Mouse (Mus musculus): ENCODE results near the gene Tenm4. TPM values are rescaled to one million over a fixed set of nuclear protein-coding genes. Genes with fewer than 3 reads are reported as not detected.

Gene Tenm4
- polyA plus RNA-seq, 1 experiment from 2014 or later, result 0.68 TPM

DNA sequence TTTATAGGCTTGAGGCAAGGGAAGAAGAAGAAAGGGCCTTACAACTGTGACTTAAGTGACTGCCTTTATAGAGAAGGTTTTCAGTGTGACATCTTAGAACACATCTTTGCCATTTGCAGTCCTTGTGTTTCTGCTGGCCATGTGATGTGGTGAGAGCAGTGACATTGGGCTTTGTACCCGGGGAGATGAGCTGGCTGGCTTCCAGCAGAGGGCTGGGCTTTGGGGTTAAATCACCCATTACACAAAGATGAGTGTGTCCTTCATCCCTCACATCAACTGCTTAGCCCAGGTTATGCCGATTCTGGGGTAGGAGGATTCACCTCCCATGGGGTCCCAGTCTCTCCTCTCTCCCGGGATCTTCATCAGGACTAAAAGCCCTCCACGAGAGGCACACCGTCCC is 738.8 kb downstream of the Tenm4 start:
- Histone ChIP-seq H3K4me3 (ENCODE audit: low read depth, low read length) (no peak overlapping the region), H3K9me3 (ENCODE audit: low read length) (no peaks in the 10 kb centered on the region), H3K36me3 (replicated peaks; ENCODE audit: insufficient read depth, low read length) (no peaks in the 10 kb centered on the region), H3K4me1 (ENCODE audit: insufficient read depth) (peaks cover 3% of the 10 kb centered on the region; the same call in 1 of the 2 replicates), H3K4me2 (ENCODE audit: low read depth, low read length) (no peak overlapping the region), H3K9ac (replicated peaks) (no peak overlapping the region), H3K27me3 (ENCODE audit: insufficient read depth, low read length) (no peaks in the 10 kb centered on the region), H3K27ac (ENCODE audit: low read depth) (no peak overlapping the region)
- DNase-seq (no peak), ATAC-seq (no peak)
- TF ChIP-seq CTCF (IDR thresholded peaks at IDR 0.05; ENCODE audit: low read depth) (no peak), EP300 (IDR thresholded peaks at IDR 0.05; ENCODE audit: low read depth) (no peak)
- WGBS (ENCODE audit: insufficient replicate concordance), result 67% methylated on average over 5 of the region's 5 CpGs

DNA sequence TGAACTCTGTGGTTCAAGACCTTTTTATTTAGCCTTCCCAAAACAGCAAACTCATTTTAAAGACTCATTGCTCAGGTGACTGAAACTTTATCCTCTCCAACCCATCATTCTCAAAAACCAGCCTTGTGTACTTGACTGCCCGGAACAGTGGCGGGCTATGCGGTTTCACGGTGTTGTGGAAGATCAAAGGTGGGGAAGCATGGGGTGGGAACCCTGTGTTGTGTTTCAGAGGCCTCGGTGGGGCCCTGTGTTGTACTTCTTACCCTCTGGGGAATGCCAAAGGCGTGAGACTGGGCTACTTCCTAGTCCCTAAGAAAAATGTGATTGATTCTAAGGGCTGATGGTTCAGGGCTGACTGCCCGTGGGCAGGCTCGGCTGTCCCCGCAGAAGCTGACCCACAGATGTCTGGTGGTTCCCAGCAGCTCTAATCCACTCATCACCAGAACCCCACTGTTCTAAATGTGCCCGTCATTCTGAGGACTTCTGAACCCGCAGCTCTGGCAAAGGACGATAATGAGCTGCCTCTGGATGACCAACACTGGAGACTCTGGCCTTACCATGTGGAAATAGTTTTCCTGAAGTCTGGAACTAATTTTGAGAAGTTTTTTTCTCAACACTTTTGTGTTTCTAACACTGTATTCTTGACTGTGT is 739.4 kb downstream of the Tenm4 start:
- no peaks in the 10 kb centered on the region for H3K36me3 ChIP-seq (replicated peaks; ENCODE audit: insufficient read depth, low read length)
- no peaks in the 10 kb centered on the region for H3K4me1 ChIP-seq (ENCODE audit: insufficient read depth)
- WGBS (ENCODE audit: insufficient replicate concordance), result 69% methylated on average over 12 of the region's 12 CpGs
- DNase-seq (no peak), ATAC-seq (no peak)
- TF ChIP-seq CTCF (IDR thresholded peaks at IDR 0.05; ENCODE audit: low read depth) (no peak), EP300 (IDR thresholded peaks at IDR 0.05; ENCODE audit: low read depth) (no peak)
- H3K9ac ChIP-seq (replicated peaks), result no peak overlapping the region
- no peak overlapping the region for H3K4me3 ChIP-seq (ENCODE audit: low read depth, low read length)
- no peak overlapping the region for H3K4me2 ChIP-seq (ENCODE audit: low read depth, low read length)
- H3K27me3 ChIP-seq (ENCODE audit: insufficient read depth, low read length), result no peaks in the 10 kb centered on the region
- H3K9me3 ChIP-seq (ENCODE audit: low read length), result no peaks in the 10 kb centered on the region
- no peak overlapping the region for H3K27ac ChIP-seq (ENCODE audit: low read depth)

DNA sequence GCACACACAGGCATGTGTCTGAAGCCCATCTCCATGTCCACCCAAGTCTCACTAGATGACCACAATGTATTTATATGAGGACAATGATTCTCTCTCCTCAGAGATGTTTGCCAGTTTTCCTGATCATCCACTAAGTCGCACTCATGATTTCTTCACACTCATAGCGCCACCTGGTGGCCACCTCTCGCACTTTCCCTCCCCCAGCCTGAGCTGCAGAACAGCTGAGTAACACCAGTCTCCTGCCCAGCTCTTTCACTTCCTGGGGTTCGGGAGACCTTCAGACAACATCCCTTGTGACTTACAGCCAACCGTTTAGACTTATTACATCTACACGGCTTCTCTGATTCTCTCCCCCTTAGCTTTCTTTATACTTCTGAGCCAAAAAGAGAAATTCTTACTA is 743.0 kb downstream of the Tenm4 start:
- ATAC-seq (peak; percentile 56; the same call in 1 of the 2 replicates), DNase-seq (peak; percentile 89)
- WGBS (ENCODE audit: insufficient replicate concordance), result 4% methylated on average over 6 of the region's 6 CpGs
- Histone ChIP-seq H3K4me3 (ENCODE audit: low read depth, low read length) (no peak overlapping the region), H3K27me3 (ENCODE audit: insufficient read depth, low read length) (no peaks in the 10 kb centered on the region), H3K9me3 (ENCODE audit: low read length) (no peaks in the 10 kb centered on the region), H3K27ac (ENCODE audit: low read depth) (no peak overlapping the region), H3K4me2 (ENCODE audit: low read depth, low read length) (no peak overlapping the region), H3K36me3 (replicated peaks; ENCODE audit: insufficient read depth, low read length) (no peaks in the 10 kb centered on the region), H3K9ac (replicated peaks) (no peak overlapping the region), H3K4me1 (ENCODE audit: insufficient read depth) (no peaks in the 10 kb centered on the region)
- no peak for TF ChIP-seq EP300 (IDR thresholded peaks at IDR 0.05; ENCODE audit: low read depth)
- TF ChIP-seq CTCF (IDR thresholded peaks at IDR 0.05; ENCODE audit: low read depth), result peak; percentile 97

DNA sequence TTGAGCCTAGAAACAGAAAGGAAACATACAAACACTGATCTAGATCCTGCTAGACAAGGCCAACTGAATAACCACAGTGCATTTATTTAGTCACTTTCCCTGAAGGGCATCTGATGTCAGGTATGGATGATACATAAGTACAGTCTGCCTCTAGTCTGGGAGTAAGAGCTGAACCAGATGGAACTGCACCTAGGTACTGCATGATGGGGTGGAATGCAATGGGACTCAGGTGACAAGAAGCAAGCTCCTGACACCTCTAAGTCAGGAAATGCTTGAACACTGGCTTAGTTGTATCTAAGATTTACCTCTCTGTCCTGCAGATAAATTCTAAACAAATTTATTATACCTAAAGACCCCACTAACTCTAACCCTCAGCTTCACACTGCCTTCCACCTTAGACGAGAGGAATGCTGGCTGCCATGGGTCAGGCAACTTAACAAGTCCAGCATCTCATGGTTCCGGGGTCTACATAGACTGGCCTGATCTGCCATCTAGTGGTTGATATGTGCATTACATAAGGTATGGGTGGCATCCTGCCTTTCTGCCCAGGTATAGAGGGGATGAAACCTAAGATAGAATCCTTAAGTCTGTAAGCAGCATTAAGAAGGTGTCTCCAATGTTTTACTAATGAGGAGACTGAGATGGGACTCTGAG is 744.5 kb downstream of the Tenm4 start:
- Histone ChIP-seq H3K4me1 (ENCODE audit: insufficient read depth) (no peaks in the 10 kb centered on the region), H3K36me3 (replicated peaks; ENCODE audit: insufficient read depth, low read length) (no peaks in the 10 kb centered on the region), H3K27ac (ENCODE audit: low read depth) (no peak overlapping the region), H3K4me2 (ENCODE audit: low read depth, low read length) (no peak overlapping the region), H3K4me3 (ENCODE audit: low read depth, low read length) (no peak overlapping the region), H3K9me3 (ENCODE audit: low read length) (no peaks in the 10 kb centered on the region), H3K9ac (replicated peaks) (no peak overlapping the region), H3K27me3 (ENCODE audit: insufficient read depth, low read length) (no peaks in the 10 kb centered on the region)
- TF ChIP-seq EP300 (IDR thresholded peaks at IDR 0.05; ENCODE audit: low read depth) (no peak), CTCF (IDR thresholded peaks at IDR 0.05; ENCODE audit: low read depth) (peak; percentile 96)
- 6% methylated on average over 2 of the region's 2 CpGs for WGBS (ENCODE audit: insufficient replicate concordance)
- ATAC-seq, result peak; percentile 47; the same call in 1 of the 2 replicates
- DNase-seq, result peak; percentile 53

DNA sequence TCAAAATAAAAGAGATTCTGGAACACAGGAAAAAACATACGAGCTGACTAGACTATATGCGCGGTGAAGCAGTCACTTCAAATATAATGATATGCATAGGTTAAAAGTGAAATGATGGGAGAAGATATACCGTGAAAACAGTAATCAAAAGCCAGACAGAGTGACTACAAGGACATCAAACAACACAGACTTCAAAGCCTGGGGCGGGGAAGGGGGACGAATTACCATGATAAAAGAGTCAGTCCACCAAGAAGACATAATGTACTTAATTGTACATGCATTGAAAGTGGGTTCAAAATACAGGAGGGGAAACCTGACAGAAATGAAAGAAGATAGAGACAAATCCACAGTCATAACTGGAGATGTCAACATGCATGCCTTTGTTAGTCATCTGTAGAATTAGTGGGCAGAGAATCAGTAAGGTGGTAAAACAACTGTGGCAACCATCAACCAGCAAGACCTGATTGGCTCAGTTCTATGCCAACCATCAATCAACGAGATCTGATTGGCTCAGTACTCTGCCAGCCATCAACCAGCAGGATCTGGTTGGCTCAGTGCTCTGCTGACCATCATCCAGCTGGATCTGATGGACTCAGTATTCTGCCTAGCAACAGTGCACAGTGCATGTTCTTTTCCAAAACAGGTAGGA is 749.5 kb downstream of the Tenm4 start:
- Histone ChIP-seq H3K27me3 (ENCODE audit: insufficient read depth, low read length) (no peaks in the 10 kb centered on the region), H3K4me1 (ENCODE audit: insufficient read depth) (no peaks in the 10 kb centered on the region), H3K9ac (replicated peaks) (no peak overlapping the region), H3K27ac (ENCODE audit: low read depth) (no peak overlapping the region), H3K4me3 (ENCODE audit: low read depth, low read length) (no peak overlapping the region), H3K4me2 (ENCODE audit: low read depth, low read length) (no peak overlapping the region), H3K36me3 (replicated peaks; ENCODE audit: insufficient read depth, low read length) (no peaks in the 10 kb centered on the region), H3K9me3 (ENCODE audit: low read length) (no peaks in the 10 kb centered on the region)
- ATAC-seq (no peak; the same call in 1 of the 2 replicates), DNase-seq (no peak)
- TF ChIP-seq EP300 (IDR thresholded peaks at IDR 0.05; ENCODE audit: low read depth) (no peak), CTCF (IDR thresholded peaks at IDR 0.05; ENCODE audit: low read depth) (no peak)
- WGBS (ENCODE audit: insufficient replicate concordance), result 79% methylated on average over 7 of the region's 7 CpGs

DNA sequence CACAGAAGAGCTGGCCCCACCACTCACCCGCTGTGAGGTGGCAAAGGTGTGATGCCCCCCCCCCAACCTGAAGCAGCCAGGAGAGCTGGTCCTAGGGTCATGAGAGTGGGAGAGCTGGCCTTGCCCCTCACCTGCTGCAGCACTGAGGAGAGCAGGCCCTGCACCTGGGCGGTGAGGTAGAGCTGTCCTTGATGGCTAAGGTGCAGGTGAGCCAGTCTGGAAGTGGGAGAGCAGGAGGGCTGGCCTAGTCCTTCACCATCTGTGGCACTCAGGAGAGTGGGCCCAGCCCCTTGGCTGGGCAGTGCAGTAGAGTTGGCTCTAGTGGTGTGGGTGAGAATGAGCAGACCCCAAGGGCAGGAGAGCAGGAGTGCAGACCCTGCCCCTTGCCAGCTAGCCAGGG is 751.9 kb downstream of the Tenm4 start:
- ATAC-seq (no peak), DNase-seq (no peak)
- no peak overlapping the region for H3K4me3 ChIP-seq (ENCODE audit: low read depth, low read length)
- WGBS (ENCODE audit: insufficient replicate concordance), result 76% methylated on average over 2 of the region's 2 CpGs
- no peaks in the 10 kb centered on the region for H3K27me3 ChIP-seq (ENCODE audit: insufficient read depth, low read length)
- no peak overlapping the region for H3K4me2 ChIP-seq (ENCODE audit: low read depth, low read length)
- no peak overlapping the region for H3K9ac ChIP-seq (replicated peaks)
- no peaks in the 10 kb centered on the region for H3K9me3 ChIP-seq (ENCODE audit: low read length)
- no peaks in the 10 kb centered on the region for H3K36me3 ChIP-seq (replicated peaks; ENCODE audit: insufficient read depth, low read length)
- no peaks in the 10 kb centered on the region for H3K4me1 ChIP-seq (ENCODE audit: insufficient read depth)
- TF ChIP-seq EP300 (IDR thresholded peaks at IDR 0.05; ENCODE audit: low read depth) (no peak), CTCF (IDR thresholded peaks at IDR 0.05; ENCODE audit: low read depth) (no peak)
- no peak overlapping the region for H3K27ac ChIP-seq (ENCODE audit: low read depth)

Data from liver, postnatal 0 days (tissue).